Mouse (Mus musculus): ENCODE data around the gene Hoxd10.

Hoxd10 gene

GRCm38 (mm10) chr2:74666411-74666810 is 25.3 kb upstream of the Hoxd10 start:
- peak; percentile 45 for DNase-seq (ENCODE audit: extremely low spot score, low spot score)

GRCm38 (mm10) chr2:74667191-74667841 is 24.4 kb upstream of the Hoxd10 start:
- peak; percentile 64 for DNase-seq (ENCODE audit: extremely low spot score, low spot score)

GRCm38 (mm10) chr2:74667842-74668357 is 23.8 kb upstream of the Hoxd10 start, which contains the start of gene Hoxd13:
TSS of gene Hoxd13 (plus strand) at chr2:74668310.
- no peak for DNase-seq (ENCODE audit: extremely low spot score, low spot score)

- peak; percentile 80 for DNase-seq (ENCODE audit: extremely low spot score, low spot score)
Measured at GRCm38 (mm10) chr2:74668370-74669229, 23.1 kb upstream of the Hoxd10 start.

- no peak for DNase-seq (ENCODE audit: extremely low spot score, low spot score)
Measured at GRCm38 (mm10) chr2:74669230-74669578, 22.5 kb upstream of the Hoxd10 start.

GRCm38 (mm10) chr2:74669650-74670235 is 22.0 kb upstream of the Hoxd10 start:
- DNase-seq (ENCODE audit: extremely low spot score, low spot score) = peak; percentile 64

- DNase-seq (ENCODE audit: extremely low spot score, low spot score) = no peak
Measured at GRCm38 (mm10) chr2:74670632-74671188, 21.0 kb upstream of the Hoxd10 start.

- DNase-seq (ENCODE audit: extremely low spot score, low spot score) = no peak
Measured at GRCm38 (mm10) chr2:74671847-74672246, 19.9 kb upstream of the Hoxd10 start.

- no peak for DNase-seq (ENCODE audit: extremely low spot score, low spot score)
Measured at GRCm38 (mm10) chr2:74672481-74673362, 19.0 kb upstream of the Hoxd10 start.

GRCm38 (mm10) chr2:74673835-74674425 is 17.8 kb upstream of the Hoxd10 start:
- DNase-seq (ENCODE audit: extremely low spot score, low spot score) = no peak

GRCm38 (mm10) chr2:74674881-74675665 is 16.7 kb upstream of the Hoxd10 start, which contains the start of gene Hoxd12:
TSS of gene Hoxd12 (plus strand) at chr2:74675013.
- no peak for DNase-seq (ENCODE audit: extremely low spot score, low spot score)

GRCm38 (mm10) chr2:74675666-74676282 is 15.9 kb upstream of the Hoxd10 start:
- no peak for DNase-seq (ENCODE audit: extremely low spot score, low spot score)

- no peak for DNase-seq (ENCODE audit: extremely low spot score, low spot score)
Measured at GRCm38 (mm10) chr2:74676376-74677052, 15.2 kb upstream of the Hoxd10 start.

- no peak for DNase-seq (ENCODE audit: extremely low spot score, low spot score)
Measured at GRCm38 (mm10) chr2:74677106-74677505, 14.6 kb upstream of the Hoxd10 start.

GRCm38 (mm10) chr2:74678891-74679595 is 12.7 kb upstream of the Hoxd10 start, which contains the start of gene Hoxd11:
TSS of gene Hoxd11 (plus strand) at chr2:74679557.
- DNase-seq (ENCODE audit: extremely low spot score, low spot score) = peak; percentile 61

GRCm38 (mm10) chr2:74679596-74679971 is 12.1 kb upstream of the Hoxd10 start:
- peak; percentile 73 for DNase-seq (ENCODE audit: extremely low spot score, low spot score)

GRCm38 (mm10) chr2:74679980-74680379 is 11.7 kb upstream of the Hoxd10 start:
- DNase-seq (ENCODE audit: extremely low spot score, low spot score) = peak; percentile 63

Measured in neural tube, embryonic 10.5 days (tissue).